Mouse (Mus musculus) brain, embryonic 14.5 days (tissue): ENCODE data around the gene Thra. TPM values are rescaled to one million over a fixed set of nuclear protein-coding genes. Genes with fewer than 3 reads are reported as not detected.

ENCODE experiments used
- DNase-seq: peaks from one replicate; pipeline ENCODE4 v3.0.0-alpha.2; 2011; ENCODE audit warnings: low read depth
- CTCF ChIP-seq: fragments of 200-500 bp; IDR thresholded peaks from 2 replicates; pipeline ENCODE4 v1.5.1; 2012; ENCODE audit warnings: inconsistent platforms, mild to moderate bottlenecking, moderate library complexity, borderline replicate concordance; ENCODE audit not compliant: insufficient read depth, insufficient read length; ENCODE audit errors: extremely low read depth
- POLR2A ChIP-seq: fragments of 200-500 bp; IDR thresholded peaks from 2 replicates; pipeline ENCODE4 v1.6.1; 2012; ENCODE audit warnings: mild to moderate bottlenecking, inconsistent platforms, borderline replicate concordance; ENCODE audit not compliant: poor library complexity, insufficient read depth, insufficient read length, severe bottlenecking; ENCODE audit errors: extremely low read depth
- polyA plus RNA-seq: library from polyadenylated mRNA; depleted of rRNA; stranded (reverse); fragments of >200 nt; gene quantifications from 2 replicates; pipeline ENCODE4 v1.2.3, GENCODE M21; 2012

Thra gene
- polyA plus RNA-seq, 1 experiment, result 600 TPM

DNA sequence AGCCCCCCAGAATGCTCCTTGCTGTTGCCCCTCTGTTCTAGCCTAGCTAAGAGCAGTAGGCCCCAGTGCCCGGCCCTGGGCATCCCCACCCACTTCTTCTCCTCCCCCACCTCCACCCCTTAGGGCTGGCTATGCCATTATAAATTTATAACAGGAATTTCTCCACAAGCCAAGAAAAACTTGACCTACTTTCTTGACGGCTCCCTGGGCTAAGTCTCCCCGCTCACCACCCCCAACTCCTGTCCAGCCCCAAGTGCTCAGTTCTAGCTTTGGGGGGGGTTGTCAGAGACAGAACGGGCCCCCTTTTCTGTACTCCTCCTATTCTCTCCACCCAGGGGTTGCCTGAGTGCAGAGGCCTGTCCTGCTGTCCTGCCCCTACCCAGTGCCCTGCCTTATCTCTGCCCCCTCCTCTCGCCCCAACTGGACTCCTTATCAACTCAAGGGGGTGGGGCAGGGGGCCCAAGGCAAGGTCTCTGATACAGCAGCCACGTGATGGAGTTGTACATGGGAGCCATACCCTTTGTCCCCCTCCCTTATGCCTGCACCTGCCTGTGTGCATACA, 10.9 kb downstream of the Thra start:
- TF ChIP-seq POLR2A (no peak), CTCF (no peak)
- DNase-seq, result no peak

DNA sequence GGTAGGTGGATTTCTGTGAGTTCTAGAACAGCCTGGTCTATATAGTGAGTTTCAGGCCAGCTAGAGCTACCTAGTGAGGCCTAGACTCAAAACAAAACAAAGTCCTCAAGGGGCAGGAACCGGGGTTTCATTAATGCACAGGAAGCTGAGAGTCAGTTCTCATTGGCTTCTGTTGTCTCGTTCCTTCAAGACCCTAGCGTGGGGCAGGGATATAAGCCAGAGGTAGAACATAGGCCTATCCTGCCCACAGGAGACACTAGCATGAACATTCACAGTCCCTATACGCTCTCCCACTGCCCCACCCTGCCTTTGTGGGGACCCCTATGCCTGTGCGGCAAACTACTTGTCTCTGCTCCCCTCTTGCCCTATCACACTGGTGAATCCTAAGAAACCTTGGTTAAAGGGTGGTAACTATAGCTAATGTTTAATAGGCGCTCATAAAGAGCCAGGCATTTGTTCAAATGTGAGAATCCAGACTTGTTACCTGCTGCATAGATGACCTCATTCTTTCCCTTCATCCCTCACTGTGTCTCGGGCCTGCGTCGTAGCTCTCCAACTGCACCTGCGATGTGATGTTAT, 12.2 kb downstream of the Thra start:
- DNase-seq, result no peak

GRCm38 (mm10) chr11:98753264-98753663, 12.8 kb downstream of the Thra start:
- no peak for DNase-seq
- no peak for TF ChIP-seq CTCF
- no peak for TF ChIP-seq POLR2A

More for the DNA sequence above, 12.2 kb downstream of the Thra start:
- TF ChIP-seq POLR2A, result no peak
- no peak for TF ChIP-seq CTCF

DNA sequence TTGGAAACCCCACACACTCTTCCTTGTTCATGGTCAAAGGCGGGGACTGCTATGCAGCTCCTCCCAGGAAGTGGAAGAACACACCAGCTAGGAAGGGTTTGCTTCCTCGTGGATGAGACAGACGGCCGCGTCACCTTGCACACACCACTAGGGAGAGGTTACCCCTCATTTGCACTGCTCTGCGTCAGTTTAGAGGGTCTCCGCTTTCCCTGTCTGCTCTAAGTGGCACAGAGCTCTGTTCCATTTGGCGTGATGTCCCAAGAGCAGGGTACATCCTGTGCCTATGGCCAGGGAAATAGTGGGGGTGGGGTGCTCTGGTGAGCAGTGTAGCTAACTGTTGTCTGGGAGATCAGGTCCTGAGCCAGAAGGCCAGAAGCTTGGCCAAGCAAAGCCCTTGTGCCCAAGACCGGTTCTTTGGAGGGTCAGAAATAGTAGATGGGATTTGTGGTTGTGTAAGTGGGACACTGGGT, 13.7 kb downstream of the Thra start:
- TF ChIP-seq CTCF, result no peak
- no peak for TF ChIP-seq POLR2A
- no peak for DNase-seq

DNA sequence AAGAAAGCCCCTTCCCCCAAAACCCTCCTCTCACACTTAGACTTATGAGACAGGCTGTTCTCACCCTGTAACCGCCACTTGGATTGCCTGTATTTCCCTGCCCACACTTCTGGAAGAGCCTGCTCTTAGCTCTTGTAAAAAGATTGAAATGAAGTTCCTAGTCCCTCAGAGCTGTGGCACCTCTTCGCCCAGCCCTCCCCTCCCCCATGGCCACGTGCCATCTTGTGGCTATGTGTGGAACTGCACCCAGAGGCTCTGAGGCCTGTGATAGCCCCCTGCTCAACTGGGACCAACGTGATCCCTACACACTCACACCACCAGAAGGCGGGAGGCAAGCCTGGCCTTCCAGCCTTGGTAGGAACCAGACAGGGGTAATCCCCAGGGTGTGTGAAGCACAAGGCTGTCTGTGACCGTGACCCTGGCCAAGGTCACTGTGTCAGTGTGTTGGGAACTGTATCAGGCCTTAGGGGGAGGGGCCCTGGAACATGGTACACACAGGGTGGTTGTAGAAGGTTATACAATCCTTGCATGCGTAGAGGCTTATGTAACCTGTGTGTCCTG, 14.3 kb downstream of the Thra start:
- peak; percentile 84 for DNase-seq
- TF ChIP-seq CTCF, result peak; percentile 98
- TF ChIP-seq POLR2A, result no peak

- no peak for DNase-seq
- no peak for TF ChIP-seq POLR2A
- TF ChIP-seq CTCF, result no peak
These were observed 15.4 kb downstream of the Thra start for GRCm38 (mm10) chr11:98755726-98756380.

DNA sequence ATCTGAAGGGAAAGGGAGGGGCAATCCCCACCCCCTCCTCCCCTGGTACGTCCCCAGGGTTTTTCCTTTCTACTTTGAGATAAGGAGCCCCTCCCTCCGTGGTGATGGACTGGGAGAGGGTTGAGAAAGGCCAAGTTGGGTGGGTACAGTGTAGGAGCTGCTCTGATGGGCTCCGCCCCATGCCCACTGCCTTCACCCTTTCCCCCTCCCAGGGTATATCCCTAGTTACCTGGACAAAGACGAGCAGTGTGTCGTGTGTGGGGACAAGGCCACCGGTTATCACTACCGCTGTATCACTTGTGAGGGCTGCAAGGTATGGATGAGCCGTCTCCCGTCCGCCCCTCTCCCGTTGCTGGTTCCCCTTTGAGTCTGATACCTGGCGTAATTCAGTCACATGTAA, 16.3 kb downstream of the Thra start:
- TF ChIP-seq CTCF, result no peak
- DNase-seq, result no peak

- no peak for TF ChIP-seq POLR2A
- TF ChIP-seq CTCF, result no peak
These were observed 21.5 kb downstream of the Thra start for GRCm38 (mm10) chr11:98761939-98762338.

GRCm38 (mm10) chr11:98762756-98763501, 22.5 kb downstream of the Thra start:
- peak; percentile 49; the same call in 1 of the 2 replicates for TF ChIP-seq CTCF
- no peak for TF ChIP-seq POLR2A
- no peak for DNase-seq

More at GRCm38 (mm10) chr11:98761939-98762338, 21.5 kb downstream of the Thra start:
- DNase-seq, result no peak

GRCm38 (mm10) chr11:98763502-98763861, 23.0 kb downstream of the Thra start:
- DNase-seq, result no peak
- TF ChIP-seq CTCF (no peak), POLR2A (no peak)

GRCm38 (mm10) chr11:98764091-98764490, 23.7 kb downstream of the Thra start:
- DNase-seq, result no peak
- TF ChIP-seq CTCF (no peak), POLR2A (no peak)

DNA sequence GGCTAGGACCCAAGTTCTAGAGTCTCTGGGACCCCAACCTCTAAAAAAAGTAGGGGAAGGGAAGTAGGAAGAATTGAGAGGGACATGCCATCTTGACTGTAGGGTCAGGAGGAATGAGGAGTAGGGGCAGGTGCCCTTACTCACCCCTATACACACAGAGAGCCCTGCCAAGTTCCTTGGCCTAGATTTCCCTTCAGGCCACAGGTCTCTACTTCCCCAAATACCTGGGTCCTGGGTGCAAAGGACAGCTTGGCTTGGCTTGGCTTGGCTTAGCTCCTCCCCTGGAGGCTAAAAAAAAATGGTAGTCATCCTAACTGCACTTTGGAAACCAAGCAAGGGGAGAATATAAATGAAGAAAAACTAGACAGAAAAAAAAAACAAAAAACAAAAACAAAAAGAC, 24.3 kb downstream of the Thra start:
- TF ChIP-seq CTCF (no peak), POLR2A (no peak)
- DNase-seq, result no peak

DNA sequence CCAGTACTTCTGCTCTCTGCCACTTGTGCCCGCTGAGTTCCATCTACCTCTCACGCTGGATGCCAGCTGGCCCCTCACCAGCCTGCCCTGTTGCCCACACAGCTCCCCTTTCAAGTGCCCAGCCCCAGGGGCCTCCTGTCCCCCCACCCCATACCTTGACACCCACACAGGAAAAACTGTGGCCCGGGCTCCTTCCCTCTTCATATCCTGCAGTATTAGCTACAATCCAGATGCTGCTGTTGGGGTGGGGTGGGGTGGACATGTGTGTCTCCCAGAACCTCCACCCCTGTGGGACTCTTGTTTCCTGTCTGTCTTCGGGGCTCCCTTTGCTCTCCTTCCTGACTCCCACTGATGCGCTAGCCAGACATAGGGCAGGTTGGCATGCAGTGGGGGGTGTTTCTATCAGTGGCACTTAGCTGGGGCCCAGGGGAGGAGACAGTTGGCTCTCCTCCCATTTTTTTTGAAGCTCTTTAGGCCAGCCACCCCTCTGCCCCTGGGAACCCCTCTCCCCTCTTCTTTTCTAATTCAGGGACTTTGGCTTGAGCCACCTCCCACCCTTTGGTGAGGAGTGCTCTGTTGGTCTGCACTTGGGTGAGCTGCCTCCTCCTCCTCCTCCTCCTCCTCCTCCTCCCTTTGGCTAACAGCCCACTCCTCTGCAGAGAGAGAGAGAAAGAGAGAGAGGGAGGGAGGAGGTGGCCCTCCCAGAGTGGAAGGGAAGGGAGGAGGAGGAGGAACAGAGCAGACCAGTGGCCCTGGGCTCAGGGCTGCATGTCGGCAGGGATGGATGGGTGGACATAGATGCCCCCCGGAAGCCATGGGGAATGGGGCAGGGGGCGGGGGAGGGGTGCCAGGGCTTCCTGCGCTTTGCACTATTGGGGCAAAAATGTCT, 25.2 kb downstream of the Thra start:
- TF ChIP-seq POLR2A (no peak), CTCF (no peak)
- DNase-seq, result peak; percentile 74

DNA sequence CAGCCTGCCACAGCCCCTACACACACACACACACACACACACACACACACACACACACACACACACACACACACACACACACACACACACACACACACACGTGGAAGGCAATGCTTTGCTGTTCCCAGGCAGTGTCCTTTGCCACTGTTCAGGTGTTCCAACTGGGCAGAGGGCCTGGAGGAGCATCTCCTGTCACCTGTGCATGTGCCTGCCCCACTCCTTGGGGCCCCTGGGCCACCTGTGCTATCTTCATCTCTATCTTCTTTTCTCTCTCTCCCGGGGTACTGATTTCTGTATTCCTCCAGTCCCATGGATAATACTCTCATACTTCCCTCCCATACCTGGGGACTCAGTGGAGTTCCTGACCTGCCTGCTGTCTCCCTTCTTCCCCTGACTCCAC, 25.9 kb downstream of the Thra start:
- no peak for TF ChIP-seq POLR2A
- TF ChIP-seq CTCF, result no peak

More for the DNA sequence above, 25.9 kb downstream of the Thra start:
- no peak for DNase-seq
